Mouse (Mus musculus) gastrocnemius, postnatal 4 days (tissue): ENCODE measurements at regions not wholly inside any gene's neighbourhood (a gene's known extent, or its start where the extent isn't known, plus 50 kb on each side); places are given as distances from the start of the nearest gene placed in this dataset.
A peak's percentile ranks its signal among the peaks of the same experiment; 100 is the strongest.

Experiments used
- DNase-seq, 2 experiments: peaks; one replicate each; pipeline ENCODE4 v3.0.0; 2021 to 2022; ENCODE audit warnings: low spot score in 2 of 2, mixed read lengths in 2 of 2

- DNase-seq: no peak
These were observed 63.9 kb downstream of the Tmco5 start for GRCm38 (mm10) chr2:116942321-116942791.

GRCm38 (mm10) chr2:116948538-116948937 lies 70.0 kb downstream of the Tmco5 start:
- DNase-seq: no peak

- no peak for DNase-seq
These were observed 71.2 kb downstream of the Tmco5 start for GRCm38 (mm10) chr2:116949741-116950140.

GRCm38 (mm10) chr2:116950154-116950553 lies 71.7 kb downstream of the Tmco5 start:
- DNase-seq: no peak

- DNase-seq: no peak
These were observed 73.0 kb downstream of the Tmco5 start for GRCm38 (mm10) chr2:116951481-116951880.

- DNase-seq: no peak
These were observed 75.8 kb downstream of the Tmco5 start for GRCm38 (mm10) chr2:116954280-116954679.

GRCm38 (mm10) chr2:116954896-116955295 lies 76.4 kb downstream of the Tmco5 start:
- no peak for DNase-seq

- no peak for DNase-seq
These were observed 84.8 kb downstream of the Tmco5 start for GRCm38 (mm10) chr2:116963116-116963873.

- DNase-seq: no peak
These were observed 87.8 kb downstream of the Tmco5 start for GRCm38 (mm10) chr2:116966266-116966665.

- no peak for DNase-seq
These were observed 93.4 kb downstream of the Tmco5 start for GRCm38 (mm10) chr2:116971666-116972613.

GRCm38 (mm10) chr2:116972614-116972985 lies 94.1 kb downstream of the Tmco5 start:
- no peak for DNase-seq

GRCm38 (mm10) chr2:116973441-116973840 lies 95.0 kb downstream of the Tmco5 start:
- no peak for DNase-seq

- DNase-seq: no peak
These were observed 95.7 kb downstream of the Tmco5 start for GRCm38 (mm10) chr2:116974152-116974551.

- no peak for DNase-seq
These were observed 96.1 kb downstream of the Tmco5 start for GRCm38 (mm10) chr2:116974569-116975060.

- DNase-seq: peak in 1 of 2 experiments; percentile 50
These were observed 96.7 kb downstream of the Tmco5 start for GRCm38 (mm10) chr2:116975091-116975600.

- DNase-seq: peak; percentile 75 to 81
These were observed 97.3 kb downstream of the Tmco5 start for GRCm38 (mm10) chr2:116975601-116976431.

GRCm38 (mm10) chr2:116976432-116976750 lies 97.9 kb downstream of the Tmco5 start:
- peak in 1 of 2 experiments; percentile 22 for DNase-seq

- DNase-seq: no peak
These were observed 98.5 kb downstream of the Tmco5 start for GRCm38 (mm10) chr2:116976951-116977503.

GRCm38 (mm10) chr2:116977771-116978600 lies 99.5 kb downstream of the Tmco5 start:
- no peak for DNase-seq

GRCm38 (mm10) chr2:116978809-116979208 lies 100.3 kb downstream of the Tmco5 start:
- DNase-seq: no peak
